Mouse (Mus musculus) G1E (cell line): ENCODE data around the gene Erf. TPM values are rescaled to one million over a fixed set of nuclear protein-coding genes. Genes with fewer than 3 reads are reported as not detected.
"Not testable (repeated sequence)": the region's sequence is repeated elsewhere in the genome, so short reads cannot be mapped to it uniquely, and the experiment has no call there.

Source experiments
- ATAC-seq: 2 replicates; pipeline ENCODE4 v1.8.0; 2016; ENCODE audit warnings: mild to moderate bottlenecking; ENCODE audit not compliant: insufficient number of reproducible peaks, poor library complexity, low FRiP score, severe bottlenecking; ENCODE audit errors: extremely low read depth
- DNase-seq: peaks from one replicate; pipeline ENCODE4 v3.0.0; 2012; ENCODE audit warnings: low spot score
- H3K27me3 ChIP-seq: 2 replicates; pipeline ENCODE4 v1.6.1; 2012; ENCODE audit warnings: mild to moderate bottlenecking, low read length, inconsistent platforms; ENCODE audit not compliant: insufficient read depth
- H3K36me3 ChIP-seq: replicated peaks from 2 replicates; pipeline ENCODE3; 2012; ENCODE audit warnings: mild to moderate bottlenecking, inconsistent platforms
- H3K4me1 ChIP-seq: 2 replicates; pipeline ENCODE4 v1.6.1; 2012; ENCODE audit warnings: low read depth, low read length, inconsistent platforms, mixed read lengths; ENCODE audit not compliant: insufficient read depth
- H3K4me3 ChIP-seq: 2 replicates; pipeline ENCODE4 v1.5.1; 2012; ENCODE audit warnings: low read depth, mild to moderate bottlenecking, inconsistent platforms, low read length, moderate library complexity, mixed read lengths
- H3K9me3 ChIP-seq: replicated peaks from 2 replicates; pipeline ENCODE4 v1.6.1; 2012; ENCODE audit warnings: inconsistent platforms
- CTCF ChIP-seq: IDR thresholded peaks from 2 replicates; pipeline ENCODE4 v1.5.1; 2012; ENCODE audit warnings: low read depth, low read length, inconsistent platforms, mixed read lengths
- GATA1 ChIP-seq: IDR thresholded peaks from 2 replicates; pipeline ENCODE4 v1.6.1; 2012; ENCODE audit warnings: borderline replicate concordance, low read length, inconsistent platforms, mixed read lengths
- GATA2 ChIP-seq: IDR thresholded peaks from 2 replicates; pipeline ENCODE4 v1.6.1; 2012; ENCODE audit warnings: low read depth, low read length, inconsistent platforms, borderline replicate concordance
- POLR2AphosphoS5 ChIP-seq: IDR thresholded peaks from 2 replicates; pipeline ENCODE4 v1.6.1; 2012; ENCODE audit warnings: low read depth, low read length, inconsistent platforms; ENCODE audit not compliant: insufficient replicate concordance
- TAL1 ChIP-seq: conservative IDR thresholded peaks from 2 replicates; pipeline ENCODE4 v1.6.1; 2012; ENCODE audit warnings: low read depth, low read length, inconsistent platforms, mixed read lengths
- polyA plus RNA-seq: library from polyadenylated mRNA; stranded (reverse); fragments of >175 nt; gene quantifications from 2 replicates; pipeline ENCODE4 v1.2.3, GENCODE M21; 2012
- total RNA-seq, 2 experiments: library from RNA; stranded (forward) in 1 of 2; stranded (reverse) in 1 of 2; fragments of 200-1000 nt in 1 of 2; fragments of >200 nt in 1 of 2; fragmentation: Nextera tagmentation in 1 of 2; gene quantifications; 2 replicates each; pipeline ENCODE4 v1.2.3; 2014 to 2017

Erf gene
- total and polyA plus RNA-seq, 3 experiments, result 6.9 to 97.7 (median 31.5) TPM

GRCm38 (mm10) chr7:25268588-25268987, 18.0 kb upstream of the Erf start:
- H3K4me1 ChIP-seq, result peaks cover 69% of the 10 kb centered on the region
- no peak for ATAC-seq

GRCm38 (mm10) chr7:25267751-25268463, 17.3 kb upstream of the Erf start:
- no peaks in the 10 kb centered on the region for H3K9me3 ChIP-seq
- DNase-seq (peak; percentile 95), ATAC-seq (peak; percentile 79)
- H3K27me3 ChIP-seq, result no peaks in the 10 kb centered on the region
- H3K4me1 ChIP-seq, result peaks cover 63% of the 10 kb centered on the region
- H3K36me3 ChIP-seq, result peaks cover 34% of the 10 kb centered on the region
- peak overlapping the region; percentile 85 for H3K4me3 ChIP-seq
- no peak for TF ChIP-seq GATA2
- no peak for TF ChIP-seq TAL1
- TF ChIP-seq GATA1, result no peak
- TF ChIP-seq POLR2AphosphoS5, result no peak
- no peak for TF ChIP-seq CTCF

More at GRCm38 (mm10) chr7:25268588-25268987, 18.0 kb upstream of the Erf start:
- DNase-seq, result no peak
- peaks cover 40% of the 10 kb centered on the region for H3K36me3 ChIP-seq
- no peaks in the 10 kb centered on the region for H3K27me3 ChIP-seq
- peak overlapping the region; percentile 85 for H3K4me3 ChIP-seq
- TF ChIP-seq GATA1 (no peak), GATA2 (no peak), CTCF (no peak), POLR2AphosphoS5 (no peak), TAL1 (no peak)
- H3K9me3 ChIP-seq, result no peaks in the 10 kb centered on the region

- TF ChIP-seq GATA1, result no peak
- TF ChIP-seq TAL1, result no peak
- no peak for TF ChIP-seq CTCF
- no peak for TF ChIP-seq GATA2
- no peak for TF ChIP-seq POLR2AphosphoS5
- H3K4me3 ChIP-seq, result peak within 1 kb of the TSS; percentile 85
- DNase-seq (peak; percentile 94), ATAC-seq (peak; percentile 73)
- H3K27me3 ChIP-seq, result no peaks in the 10 kb centered on the region
- peaks cover 28% of the 10 kb centered on the region for H3K36me3 ChIP-seq
- H3K4me1 ChIP-seq, result peaks cover 57% of the 10 kb centered on the region
- H3K9me3 ChIP-seq, result no peaks in the 10 kb centered on the region
Measured at GRCm38 (mm10) chr7:25267301-25267750, 16.8 kb upstream of the Erf start, which contains the start of gene Cic. Gene Cic, plus strand, starts transcription at chr7:25267704.

- TF ChIP-seq CTCF (no peak), GATA1 (no peak), GATA2 (no peak), POLR2AphosphoS5 (no peak), TAL1 (no peak)
- no peak for DNase-seq
- peaks cover 47% of the 10 kb centered on the region for H3K4me1 ChIP-seq
- H3K4me3 ChIP-seq, result peak overlapping the region; percentile 85; the same call in 1 of the 2 replicates
- no peaks in the 10 kb centered on the region for H3K27me3 ChIP-seq
- H3K36me3 ChIP-seq, result peaks cover 18% of the 10 kb centered on the region
- no peaks in the 10 kb centered on the region for H3K9me3 ChIP-seq
- ATAC-seq, result no peak
Measured at GRCm38 (mm10) chr7:25266180-25266962, 15.8 kb upstream of the Erf start.

- peaks cover 41% of the 10 kb centered on the region for H3K4me1 ChIP-seq
- not testable (repeated sequence) for H3K4me3 ChIP-seq, H3K9me3 ChIP-seq, H3K27me3 ChIP-seq, DNase-seq, ATAC-seq
- peaks cover 12% of the 10 kb centered on the region for H3K36me3 ChIP-seq
Measured at GRCm38 (mm10) chr7:25265743-25266142, 15.2 kb upstream of the Erf start.

- no peak overlapping the region for H3K4me3 ChIP-seq
- peaks cover 26% of the 10 kb centered on the region for H3K4me1 ChIP-seq
- H3K9me3 ChIP-seq, result no peaks in the 10 kb centered on the region
- TF ChIP-seq POLR2AphosphoS5 (no peak), TAL1 (no peak), CTCF (no peak), GATA2 (no peak), GATA1 (no peak)
- ATAC-seq (no peak), DNase-seq (no peak)
- H3K27me3 ChIP-seq, result no peaks in the 10 kb centered on the region
- no peaks in the 10 kb centered on the region for H3K36me3 ChIP-seq
Measured at GRCm38 (mm10) chr7:25263968-25264870, 13.7 kb upstream of the Erf start.
